Mouse (Mus musculus) brain, embryonic 14.5 days (tissue): ENCODE results near the gene N4bp2.

Experiments
- CTCF ChIP-seq: fragments of 200-500 bp; IDR thresholded peaks from 2 replicates; pipeline ENCODE4 v1.5.1; 2012; ENCODE audit warnings: inconsistent platforms, mild to moderate bottlenecking, moderate library complexity, borderline replicate concordance; ENCODE audit not compliant: insufficient read depth, insufficient read length; ENCODE audit errors: extremely low read depth
- POLR2A ChIP-seq: fragments of 200-500 bp; IDR thresholded peaks from 2 replicates; pipeline ENCODE4 v1.6.1; 2012; ENCODE audit warnings: mild to moderate bottlenecking, inconsistent platforms, borderline replicate concordance; ENCODE audit not compliant: poor library complexity, insufficient read depth, insufficient read length, severe bottlenecking; ENCODE audit errors: extremely low read depth

GRCm38 (mm10) chr5:65768007-65768406 lies 4.7 kb downstream of the N4bp2 start:
- TF ChIP-seq POLR2A (no peak), CTCF (no peak)
